Mouse (Mus musculus): ENCODE results near the gene Trim25.

Trim25 gene

DNA sequence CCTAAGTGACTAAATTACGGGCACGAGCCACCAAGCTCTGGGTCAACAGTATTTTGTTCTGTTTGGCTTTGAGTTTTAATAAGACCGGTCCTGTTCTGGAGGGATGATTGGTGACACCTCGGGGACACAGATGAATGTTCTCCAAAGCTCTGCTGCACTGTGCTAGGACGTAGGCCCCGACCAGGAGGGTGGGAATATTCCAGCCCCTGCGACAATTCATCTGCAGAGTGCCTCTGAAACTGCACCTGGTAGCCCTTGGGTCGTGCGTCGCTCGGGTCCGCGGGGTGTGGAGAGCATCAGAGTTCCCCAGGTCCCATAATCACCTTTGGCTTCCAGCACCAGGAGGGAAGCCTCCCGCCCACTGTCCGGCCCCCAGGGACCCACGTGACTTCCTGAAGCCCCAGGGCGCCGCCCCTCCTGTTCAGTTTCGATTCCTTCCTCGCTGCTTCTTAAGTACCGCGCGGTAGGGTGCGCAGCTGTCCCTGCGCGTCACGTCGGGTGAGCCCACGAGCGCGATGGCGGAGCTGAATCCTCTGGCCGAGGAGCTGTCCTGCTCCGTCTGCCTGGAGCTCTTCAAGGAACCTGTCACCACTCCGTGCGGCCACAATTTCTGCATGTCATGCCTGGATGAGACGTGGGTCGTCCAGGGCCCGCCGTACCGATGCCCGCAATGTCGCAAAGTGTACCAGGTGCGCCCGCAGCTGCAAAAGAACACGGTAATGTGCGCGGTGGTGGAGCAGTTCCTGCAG, at the start of gene Trim25:
Gene Trim25 (plus strand): TSS at position 403 of the 749 bp plus-strand sequence.
- peak; percentile 85 for DNase-seq (ENCODE audit: low read depth, low spot score)

DNA sequence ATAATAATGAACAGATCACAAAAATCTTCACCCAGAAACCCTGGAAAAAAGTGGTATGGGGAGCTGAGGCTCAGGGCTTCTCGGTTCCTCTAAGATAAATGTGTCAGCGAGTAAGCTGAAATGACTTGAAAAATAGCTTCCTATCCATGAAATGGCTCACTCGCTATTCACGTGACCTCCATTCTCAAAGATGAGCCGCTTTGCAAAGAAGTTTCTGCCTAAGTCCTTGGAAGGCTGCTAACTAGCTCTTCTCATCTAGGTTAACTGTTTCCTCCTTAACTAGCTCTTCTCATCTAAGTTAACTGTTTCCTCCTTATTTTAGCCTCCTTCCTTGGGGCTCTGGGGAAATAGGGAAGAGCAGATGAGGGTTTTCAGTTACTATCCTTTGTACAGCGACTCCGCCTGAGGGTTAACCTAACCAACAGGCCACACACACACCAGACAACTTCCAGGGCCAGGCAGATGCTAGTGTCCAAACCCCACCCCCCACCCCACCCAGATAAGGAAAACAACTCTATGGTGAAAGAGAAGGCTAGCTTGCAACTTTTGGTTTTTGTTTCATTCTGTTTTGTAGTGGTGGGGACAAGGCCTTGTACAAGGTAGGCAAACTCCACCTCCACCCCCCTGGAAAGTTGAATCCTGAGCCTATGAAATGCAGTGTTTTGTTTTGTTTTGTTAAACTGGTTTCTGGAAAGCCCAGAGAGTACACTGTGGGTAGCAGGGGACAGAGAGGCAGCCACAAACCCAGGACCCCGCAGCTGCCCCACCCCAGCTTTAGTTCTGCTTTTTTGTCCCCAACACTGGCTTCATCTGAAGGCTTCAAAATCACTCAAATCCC, 49.2 kb upstream of the Trim25 start:
- DNase-seq (ENCODE audit: low read depth, low spot score) = no peak

DNA sequence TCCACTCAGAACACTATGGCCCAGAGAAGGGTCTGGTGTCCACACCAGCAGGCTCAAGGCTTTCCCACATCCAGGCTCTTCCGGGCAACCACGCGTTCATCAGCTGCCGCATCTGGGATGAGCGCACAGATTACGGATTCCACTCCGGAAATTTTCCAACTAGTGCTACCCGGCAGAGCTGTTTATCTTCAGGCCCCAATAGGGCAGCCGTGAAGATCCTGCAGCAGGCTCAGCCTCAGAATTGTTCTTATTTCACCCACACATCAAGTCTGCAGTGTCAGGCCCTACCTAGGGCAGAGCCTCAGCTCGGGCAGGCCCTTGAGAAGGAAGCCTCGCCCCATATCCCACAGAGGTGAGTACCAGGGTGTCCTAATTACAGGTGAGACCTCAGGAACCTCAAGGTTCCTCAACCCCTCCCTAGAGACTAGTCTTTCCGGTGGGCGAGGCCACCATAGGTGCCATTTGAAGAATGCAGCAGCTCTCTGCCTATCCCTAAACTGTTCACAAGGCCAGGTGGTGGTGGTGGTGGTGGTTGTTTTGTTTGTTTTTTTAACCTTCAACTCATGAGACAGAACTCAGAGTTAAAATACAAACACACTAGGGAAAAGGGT, 48.4 kb upstream of the Trim25 start:
- no peak for DNase-seq (ENCODE audit: low read depth, low spot score)

DNA sequence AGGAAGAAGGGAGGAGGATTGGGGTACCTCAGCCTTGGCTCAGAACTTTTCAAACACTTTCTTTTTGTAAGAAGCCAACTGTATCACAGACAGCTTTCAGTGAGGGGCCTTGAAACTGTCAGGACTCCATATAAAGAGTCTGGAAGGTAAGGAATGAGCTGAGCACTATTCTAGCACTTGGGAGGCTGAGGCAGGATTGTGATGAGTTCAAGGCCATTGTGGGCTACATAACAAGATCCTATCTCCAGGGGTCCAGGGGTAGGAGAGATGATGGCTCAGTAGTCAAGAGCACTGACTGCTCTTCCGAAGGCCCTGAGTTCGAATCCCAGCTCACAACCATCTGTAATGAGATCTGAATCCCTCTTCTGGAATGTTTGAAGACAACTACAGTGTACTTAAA, 47.6 kb upstream of the Trim25 start:
- no peak for DNase-seq (ENCODE audit: low read depth, low spot score)

DNA sequence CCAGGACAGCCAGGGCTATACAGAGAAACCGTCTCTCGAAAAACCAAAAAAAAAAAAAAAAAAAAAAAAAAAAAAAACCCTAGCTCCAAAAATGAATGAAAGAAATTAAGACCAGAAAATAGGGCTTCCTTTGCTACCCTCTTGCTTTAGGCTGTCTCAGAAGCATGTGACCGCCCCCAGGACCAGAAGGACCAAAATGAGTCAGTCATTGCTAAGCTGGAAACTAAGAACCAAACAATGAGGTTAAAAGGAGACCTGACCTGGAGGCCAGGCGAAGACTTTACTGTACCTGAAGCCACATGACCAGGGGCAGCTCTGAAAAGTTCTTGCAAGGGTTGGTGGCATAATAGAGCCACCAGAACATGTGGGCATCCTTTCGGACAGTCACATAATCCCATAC, 47.1 kb upstream of the Trim25 start:
- no peak for DNase-seq (ENCODE audit: low read depth, low spot score)

DNA sequence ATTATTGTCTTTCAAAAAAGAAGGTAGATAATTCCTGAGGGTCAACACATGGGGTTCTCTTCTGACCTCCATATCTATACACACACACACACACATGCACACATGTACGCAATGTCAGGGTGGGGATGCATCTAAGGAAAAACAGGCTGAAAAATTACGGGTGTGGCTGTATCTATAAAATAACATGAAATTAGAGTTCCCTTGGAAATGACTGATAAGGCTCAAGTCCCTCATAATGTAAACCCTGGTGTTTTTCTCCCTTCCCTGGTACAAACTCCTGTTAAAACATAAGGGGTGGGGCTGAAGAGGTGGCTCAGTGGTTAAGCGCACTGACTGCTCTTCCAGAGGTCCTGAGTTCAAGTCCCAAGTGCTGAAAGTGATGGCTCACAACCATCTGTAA, 45.6 kb upstream of the Trim25 start:
- DNase-seq (ENCODE audit: low read depth, low spot score) = no peak

- no peak for DNase-seq (ENCODE audit: low read depth, low spot score)
Observed at GRCm38 (mm10) chr11:88954803-88955202, 44.4 kb upstream of the Trim25 start.

DNA sequence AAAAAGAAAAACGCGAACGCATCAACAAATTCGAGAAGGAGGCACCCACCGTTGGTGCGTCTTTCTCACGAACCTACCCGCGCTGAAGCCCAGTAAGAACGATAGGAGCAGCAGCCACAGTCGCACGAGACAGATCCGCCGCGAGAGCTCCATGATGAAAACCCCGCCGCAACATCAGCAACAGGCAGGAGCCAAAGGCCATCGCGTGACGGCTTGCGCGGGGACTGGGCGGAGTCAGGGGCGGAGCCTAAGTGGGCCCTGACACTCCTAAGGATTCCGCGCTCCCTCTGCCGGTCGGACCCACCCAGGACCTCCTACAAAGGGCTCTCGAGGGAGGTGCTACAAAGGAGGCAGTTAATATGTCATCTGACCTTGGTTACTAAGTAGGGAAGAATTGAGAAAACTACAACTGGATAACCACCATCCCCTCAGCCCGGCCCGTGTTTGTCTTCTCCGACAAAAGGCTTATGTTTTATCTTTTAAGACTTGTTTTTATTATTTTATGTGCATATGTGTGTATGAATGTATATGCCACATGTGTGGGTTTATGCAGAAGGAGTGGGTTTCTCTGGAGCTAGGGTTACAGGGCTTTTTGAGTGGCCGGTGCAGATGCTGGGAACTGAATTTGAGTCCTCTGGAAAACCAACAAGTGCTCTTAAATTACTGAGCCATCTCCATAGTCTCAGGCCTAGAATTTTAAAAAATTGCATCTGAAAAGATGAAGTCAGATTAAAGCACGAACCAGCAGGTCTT, 43.8 kb upstream of the Trim25 start, which contains the start of gene Scpep1:
Gene Scpep1 (minus strand): TSS at position 249 of the 753 bp plus-strand sequence.
- DNase-seq (ENCODE audit: low read depth, low spot score) = peak; percentile 87

DNA sequence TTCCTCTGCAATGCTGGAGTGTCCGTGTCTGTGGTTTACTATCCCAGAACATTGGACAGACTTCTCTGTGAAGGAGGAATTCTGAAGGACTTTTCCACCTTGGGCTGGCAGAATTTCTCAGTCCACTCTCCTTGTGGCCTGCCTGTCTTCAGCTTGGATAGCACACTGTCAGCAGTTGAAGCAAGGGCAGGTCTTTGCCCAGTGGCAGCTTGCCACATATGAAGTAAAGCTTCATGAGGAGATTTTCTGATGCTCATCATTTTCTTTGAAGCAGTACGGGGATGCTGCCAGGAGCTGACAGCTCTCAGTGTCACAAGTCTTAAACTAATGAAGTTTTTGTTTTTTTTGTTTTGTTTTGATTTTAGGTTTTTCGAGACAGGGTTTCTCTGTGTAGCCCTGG, 40.3 kb upstream of the Trim25 start:
- DNase-seq (ENCODE audit: low read depth, low spot score) = no peak

- no peak for DNase-seq (ENCODE audit: low read depth, low spot score)
Observed at GRCm38 (mm10) chr11:88966881-88967361, 32.3 kb upstream of the Trim25 start, which contains the start of gene Elobl. Gene Elobl, minus strand, starts transcription at chr11:88966931.

DNA sequence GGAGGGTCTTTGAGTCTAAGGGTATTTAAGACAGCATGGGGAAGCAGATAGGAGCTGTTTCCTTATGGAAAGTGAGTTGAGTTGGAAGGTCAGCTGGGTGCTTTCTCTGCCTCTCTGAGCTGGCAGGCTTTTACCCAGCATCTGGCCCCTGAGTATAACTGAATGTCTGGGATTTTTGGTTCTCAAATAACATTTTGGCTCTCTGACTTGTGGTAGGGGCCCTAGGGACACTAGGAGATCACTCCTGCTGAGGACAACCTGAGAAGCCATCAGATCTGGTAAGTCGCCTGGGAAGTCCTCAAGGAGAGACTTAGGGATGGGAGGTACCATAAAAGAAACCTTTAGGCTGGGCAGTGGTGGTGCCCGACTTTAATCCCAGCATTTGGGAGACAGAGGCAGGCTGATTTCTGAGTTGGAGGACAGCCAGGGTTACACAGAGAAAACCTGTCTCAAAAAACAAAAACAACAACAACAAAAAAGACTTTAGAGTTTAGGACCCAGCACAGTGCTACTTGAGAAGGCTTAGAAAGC, 28.9 kb upstream of the Trim25 start, which contains the start of gene Coil:
Gene Coil (plus strand): TSS at position 51 of the 531 bp plus-strand sequence.
- no peak for DNase-seq (ENCODE audit: low read depth, low spot score)

GRCm38 (mm10) chr11:88973776-88974701, 25.1 kb upstream of the Trim25 start:
- DNase-seq (ENCODE audit: low read depth, low spot score) = peak; percentile 61

- no peak for DNase-seq (ENCODE audit: low read depth, low spot score)
Observed at GRCm38 (mm10) chr11:88976320-88976719, 22.9 kb upstream of the Trim25 start.

DNA sequence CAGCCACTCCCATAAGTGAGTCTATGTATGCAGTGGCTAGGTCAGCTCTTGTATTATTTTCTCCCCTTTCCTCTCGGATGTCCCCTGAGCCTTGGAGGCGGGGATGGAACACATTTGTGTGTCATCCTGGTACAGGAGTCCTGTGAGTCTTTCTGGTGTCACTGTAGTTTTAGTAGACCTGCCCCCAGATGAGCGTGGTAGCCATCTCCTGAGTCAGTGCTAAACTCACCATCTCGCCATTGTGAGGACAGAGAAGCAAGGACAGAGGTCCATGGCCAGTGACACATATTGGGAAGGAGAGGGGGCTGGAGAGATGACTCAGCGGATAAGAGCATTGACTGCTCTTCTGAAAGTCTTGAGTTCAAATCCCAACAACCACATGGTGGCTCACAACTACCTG, 22.0 kb upstream of the Trim25 start:
- DNase-seq (ENCODE audit: low read depth, low spot score) = no peak

- DNase-seq (ENCODE audit: low read depth, low spot score) = no peak
Observed at GRCm38 (mm10) chr11:88981337-88981736, 17.8 kb upstream of the Trim25 start.

DNA sequence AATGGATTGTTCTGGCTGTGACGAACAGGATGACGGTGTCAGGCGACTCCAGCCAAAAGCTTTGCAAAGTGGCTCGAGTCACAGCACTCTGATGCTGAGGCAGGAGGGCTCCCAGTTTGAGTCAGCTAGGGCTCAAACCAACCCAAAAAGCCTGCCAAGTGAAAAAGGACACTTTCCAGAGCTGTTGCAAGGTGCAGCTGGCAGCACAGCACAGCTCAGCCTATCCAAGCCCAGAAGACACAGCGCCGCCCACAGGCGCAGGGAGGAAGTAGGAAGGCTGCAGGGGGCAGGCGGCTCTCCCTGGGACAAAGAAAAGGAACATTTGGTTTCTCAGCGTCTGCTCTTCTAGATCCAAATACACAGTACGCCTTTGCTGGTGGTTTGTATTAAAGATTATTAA, 12.6 kb upstream of the Trim25 start:
- DNase-seq (ENCODE audit: low read depth, low spot score) = no peak

DNA sequence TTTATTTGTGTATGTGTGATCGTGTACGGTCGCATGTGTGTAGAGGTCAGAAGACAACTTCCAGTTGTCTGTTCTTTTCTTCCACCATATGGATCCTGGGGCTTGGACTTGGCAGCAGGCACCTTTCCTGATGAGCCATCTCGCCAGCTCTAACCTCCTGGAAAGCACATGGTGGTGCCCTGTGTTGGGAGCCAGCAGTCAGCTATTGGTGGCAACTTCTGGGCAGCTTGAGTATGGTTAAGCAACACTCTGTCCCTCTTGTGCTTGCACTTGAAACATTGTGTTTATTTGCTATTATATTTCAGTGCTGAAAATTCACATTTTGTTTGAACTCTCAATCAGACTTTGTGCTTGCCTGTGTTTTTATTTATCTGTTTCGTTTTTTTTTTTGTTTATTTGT, 10.2 kb upstream of the Trim25 start:
- no peak for DNase-seq (ENCODE audit: low read depth, low spot score)

DNA sequence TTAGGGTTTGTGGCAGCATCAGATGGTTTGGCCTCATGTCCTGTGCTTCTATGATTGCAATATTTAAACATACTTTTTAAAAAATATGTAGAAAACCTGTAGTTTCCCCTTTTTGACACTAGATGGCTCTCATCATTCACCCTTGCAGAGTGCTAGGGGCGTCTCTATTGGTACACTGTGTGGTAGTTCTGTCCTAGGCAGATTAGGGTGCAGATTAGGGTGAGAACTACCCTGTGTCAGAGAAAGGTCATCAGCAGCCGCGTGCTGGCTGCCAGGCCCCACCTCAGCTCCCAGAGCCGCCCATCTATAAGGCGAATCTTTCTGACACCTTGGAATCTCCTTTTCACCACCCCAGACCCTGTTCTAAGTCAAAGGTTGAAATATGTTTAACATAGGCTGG, 9.6 kb upstream of the Trim25 start:
- no peak for DNase-seq (ENCODE audit: low read depth, low spot score)

- no peak for DNase-seq (ENCODE audit: low read depth, low spot score)
Observed at GRCm38 (mm10) chr11:88993186-88993585, 6.0 kb upstream of the Trim25 start.

DNA sequence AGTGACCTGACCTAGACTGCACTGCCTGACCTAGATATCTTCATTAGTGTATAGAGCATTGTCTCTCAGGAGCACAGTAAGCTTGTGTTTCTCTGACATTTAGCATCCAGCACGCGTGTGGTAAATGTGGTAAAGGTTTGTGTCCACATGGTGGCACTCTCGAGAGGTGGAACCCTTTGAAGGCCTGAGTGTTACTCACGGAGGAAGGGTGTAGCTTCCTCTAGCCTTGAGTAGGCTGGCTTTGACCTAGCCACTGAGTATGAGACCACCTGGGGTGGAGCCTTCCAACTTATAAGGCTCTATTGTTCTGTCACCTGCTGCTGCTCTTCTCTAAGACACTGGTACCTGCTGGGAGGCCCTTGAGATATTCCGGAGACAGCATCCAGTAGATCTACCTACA, 5.6 kb upstream of the Trim25 start:
- no peak for DNase-seq (ENCODE audit: low read depth, low spot score)
